Mouse (Mus musculus) MEL (cell line): ENCODE data around the gene Ctsc.

Experiments
- EP300 ChIP-seq, 2 experiments: IDR thresholded peaks; 2 replicates each; pipeline ENCODE4 v1.6.1; 2011; ENCODE audit warnings: improper control_type of control experiment in 2 of 2, low read length in 2 of 2, low read depth in 1 of 2, mild to moderate bottlenecking in 1 of 2
- POLR2A ChIP-seq, 2 experiments: IDR thresholded peaks; 2 replicates each; pipeline ENCODE4 v1.6.1; 2011 to 2012; ENCODE audit warnings: low read length in 2 of 2, mild to moderate bottlenecking in 2 of 2, control low read depth in 1 of 2, improper control_type of control experiment in 1 of 2, low read depth in 1 of 2, moderate library complexity in 1 of 2; ENCODE audit not compliant: control insufficient read depth in 1 of 2, insufficient read depth in 1 of 2, poor library complexity in 1 of 2
- RCOR1 ChIP-seq: IDR thresholded peaks from 2 replicates; pipeline ENCODE4 v1.6.1; 2012; ENCODE audit warnings: low read depth, mild to moderate bottlenecking, inconsistent platforms, low read length, improper control_type of control experiment
- USF2 ChIP-seq, 2 experiments: IDR thresholded peaks; 2 replicates each; pipeline ENCODE4 v1.6.1; 2011 to 2012; ENCODE audit warnings: improper control_type of control experiment in 2 of 2, low read length in 2 of 2, borderline replicate concordance in 1 of 2, inconsistent platforms in 1 of 2, low read depth in 1 of 2, mild to moderate bottlenecking in 1 of 2; ENCODE audit not compliant: insufficient read depth in 1 of 2

- TF ChIP-seq RCOR1 (no peak), USF2 (IDR thresholded peaks at IDR 0.05; ENCODE audit: borderline replicate concordance in 1 of 2, insufficient read depth in 1 of 2, low read depth in 1 of 2, low read length in 2 of 2) (no peak), EP300 (IDR thresholded peaks at IDR 0.05; ENCODE audit: low read depth in 1 of 2, low read length in 2 of 2) (no peak), POLR2A (IDR thresholded peaks at IDR 0.05; ENCODE audit: control insufficient read depth in 1 of 2, insufficient read depth in 1 of 2, low read depth in 1 of 2, low read length in 2 of 2, poor library complexity in 1 of 2) (no peak)
Observed at GRCm38 (mm10) chr7:88319414-88320140, 41.7 kb downstream of the Ctsc start.
